Mouse (Mus musculus) kidney, adult 2 months (tissue): ENCODE results near the gene Anxa5.

Experiments
- CTCF ChIP-seq: fragments of 200-500 bp; conservative IDR thresholded peaks from 2 replicates; pipeline ENCODE4 v1.5.1; 2011; ENCODE audit warnings: low read depth, mild to moderate bottlenecking, control low read depth, low read length, moderate library complexity, mixed read lengths; ENCODE audit not compliant: insufficient read depth, insufficient read length
- POLR2A ChIP-seq: fragments of 200-500 bp; IDR thresholded peaks from one replicate; pipeline ENCODE4 v1.6.1; 2011; ENCODE audit warnings: low read depth, low read length, control low read depth

GRCm38 (mm10) chr3:36491535-36491934 is 15.8 kb upstream of the Anxa5 start:
- TF ChIP-seq CTCF (no peak), POLR2A (no peak)
